Mouse (Mus musculus) stomach, postnatal 0 days (tissue): Measurements from ENCODE around the gene Steap4. TPM values are rescaled to one million over a fixed set of nuclear protein-coding genes. Genes with fewer than 3 reads are reported as not detected.
"Not testable (repeated sequence)": the region's sequence is repeated elsewhere in the genome, so short reads cannot be mapped to it uniquely, and the experiment has no call there.

ENCODE experiments used
- ATAC-seq: fragments of 200-750 bp; cut with Nextera tagmentation; 2 replicates; pipeline ENCODE4 v1.8.0; 2017; ENCODE audit not compliant: low FRiP score, low TSS enrichment
- DNase-seq: peaks from one replicate; pipeline ENCODE4 v3.0.0-alpha.2; 2016; ENCODE audit warnings: low spot score
- H3K27ac ChIP-seq: fragments of 300-500 bp; sonication (generic); replicated peaks from 2 replicates; pipeline ENCODE4 v1.5.1; 2014; ENCODE audit warnings: mild to moderate bottlenecking, control low read depth
- H3K27me3 ChIP-seq: fragments of 300-500 bp; sonication (generic); 2 replicates; pipeline ENCODE4 v1.6.1; 2014; ENCODE audit warnings: low read length; ENCODE audit not compliant: control insufficient read depth, insufficient read depth
- H3K36me3 ChIP-seq: fragments of 300-500 bp; sonication (generic); 2 replicates; pipeline ENCODE4 v1.6.1; 2014; ENCODE audit warnings: low read length, mixed read lengths; ENCODE audit not compliant: control insufficient read depth, insufficient read depth
- H3K4me1 ChIP-seq: fragments of 300-500 bp; sonication (generic); replicated peaks from 2 replicates; pipeline ENCODE4 v1.6.1; 2014; ENCODE audit warnings: antibody characterized with exemption; ENCODE audit not compliant: control insufficient read depth, insufficient read depth
- H3K4me2 ChIP-seq: fragments of 300-500 bp; sonication (generic); replicated peaks from 2 replicates; pipeline ENCODE4 v1.6.1; 2014; ENCODE audit warnings: low read depth, mild to moderate bottlenecking, control low read depth, moderate library complexity
- H3K4me3 ChIP-seq: fragments of 300-500 bp; sonication (generic); 2 replicates; pipeline ENCODE4 v1.5.1; 2014; ENCODE audit warnings: low read depth, low read length, control low read depth
- H3K9ac ChIP-seq: fragments of 300-500 bp; sonication (generic); 2 replicates; pipeline ENCODE4 v1.6.1; 2014; ENCODE audit warnings: mild to moderate bottlenecking, low read length, control low read depth, mixed read lengths
- H3K9me3 ChIP-seq: fragments of 300-500 bp; sonication (generic); 2 replicates; pipeline ENCODE4 v1.6.1; 2016; ENCODE audit warnings: low read length; ENCODE audit not compliant: control insufficient read depth
- CTCF ChIP-seq: IDR thresholded peaks from 2 replicates; pipeline ENCODE4 v1.5.1; 2016; ENCODE audit warnings: antibody characterized with exemption, low read depth, mild to moderate bottlenecking, moderate library complexity
- EP300 ChIP-seq: optimal IDR thresholded peaks from 2 replicates; pipeline ENCODE3; 2016; ENCODE audit warnings: antibody characterized with exemption
- WGBS: fragments of 180-500 bp; shearing (Covaris S2); extraction: QIAGEN DNeasy Blood & Tissue Kit; methylation state at CpG from one replicate; pipeline ENCODE4 v1.1.7; 2014; 5-methylcytosine and 5-hydroxymethylcytosine counted together
- polyA plus RNA-seq: library from polyadenylated mRNA; unstranded; fragments of >200 nt; fragmentation: Nextera tagmentation; extraction: Ambion mirVana; gene quantifications from 2 replicates; pipeline ENCODE4 v1.2.1, GENCODE M21; 2015

The Steap4 gene
- polyA plus RNA-seq, 1 experiment from 2014 or later: 3.7 TPM

- Histone ChIP-seq H3K4me1 (no peaks in the 10 kb centered on the region), H3K4me2 (no peak overlapping the region), H3K4me3 (no peak overlapping the region), H3K27me3 (no peaks in the 10 kb centered on the region), H3K36me3 (no peaks in the 10 kb centered on the region), H3K9me3 (no peaks in the 10 kb centered on the region), H3K27ac (no peak overlapping the region), H3K9ac (no peak overlapping the region)
- TF ChIP-seq EP300 (no peak), CTCF (no peak)
- WGBS: 74% methylated on average over 3 of the region's 3 CpGs
- DNase-seq: no peak
- no peak for ATAC-seq
These were observed 36.6 kb upstream of the Steap4 start for GRCm38 (mm10) chr5:7923666-7924065.

- no peak overlapping the region for H3K27ac ChIP-seq
These were observed 27.7 kb upstream of the Steap4 start for GRCm38 (mm10) chr5:7932234-7933221.

GRCm38 (mm10) chr5:7933495-7933894 is 26.8 kb upstream of the Steap4 start:
- not testable (repeated sequence) for H3K4me3 ChIP-seq, H3K9ac ChIP-seq, ATAC-seq, H3K36me3 ChIP-seq, H3K9me3 ChIP-seq, H3K27me3 ChIP-seq, H3K4me1 ChIP-seq, DNase-seq, H3K27ac ChIP-seq
- H3K4me2 ChIP-seq: 0 out of 2 replicates have a peak overlapping the region, but pooled peaks have one; percentile 6
- 28% methylated on average over 11 of the region's 11 CpGs for WGBS

More at GRCm38 (mm10) chr5:7932234-7933221, 27.7 kb upstream of the Steap4 start:
- Histone ChIP-seq H3K36me3 (no peaks in the 10 kb centered on the region), H3K4me1 (no peaks in the 10 kb centered on the region), H3K27me3 (no peaks in the 10 kb centered on the region), H3K4me3 (no peak overlapping the region), H3K9ac (no peak overlapping the region), H3K9me3 (no peaks in the 10 kb centered on the region), H3K4me2 (no peak overlapping the region)
- WGBS: 45% methylated on average over 5 of the region's 5 CpGs
- TF ChIP-seq CTCF: no peak
- no peak for TF ChIP-seq EP300
- DNase-seq (no peak), ATAC-seq (no peak)

GRCm38 (mm10) chr5:7933933-7934675 is 26.2 kb upstream of the Steap4 start:
- DNase-seq: no peak
- Histone ChIP-seq H3K27ac (no peak overlapping the region), H3K9me3 (no peaks in the 10 kb centered on the region), H3K4me2 (peak overlapping the region; percentile 6; the same call in 1 of the 2 replicates), H3K4me3 (no peak overlapping the region), H3K9ac (no peak overlapping the region), H3K27me3 (no peaks in the 10 kb centered on the region), H3K4me1 (no peaks in the 10 kb centered on the region), H3K36me3 (no peaks in the 10 kb centered on the region)
- 34% methylated on average over 2 of the region's 2 CpGs for WGBS
- no peak for ATAC-seq
- TF ChIP-seq EP300 (no peak), CTCF (no peak)

- no peaks in the 10 kb centered on the region for H3K36me3 ChIP-seq
- no peak overlapping the region for H3K4me3 ChIP-seq
- no peaks in the 10 kb centered on the region for H3K27me3 ChIP-seq
- no peak overlapping the region for H3K9ac ChIP-seq
- no peak overlapping the region for H3K4me2 ChIP-seq
- ATAC-seq (no peak), DNase-seq (no peak)
- no peaks in the 10 kb centered on the region for H3K4me1 ChIP-seq
- TF ChIP-seq CTCF (no peak), EP300 (no peak)
- no peaks in the 10 kb centered on the region for H3K9me3 ChIP-seq
- WGBS: 81% methylated on average over 2 of the region's 2 CpGs
- H3K27ac ChIP-seq: no peak overlapping the region
These were observed 5.4 kb upstream of the Steap4 start for GRCm38 (mm10) chr5:7954838-7955237.
